Mouse (Mus musculus) stomach, embryonic 16.5 days (tissue): ENCODE measurements around the gene Mrtfb. TPM values are rescaled to one million over a fixed set of nuclear protein-coding genes. Genes with fewer than 3 reads are reported as not detected.
A peak's percentile ranks its signal among the peaks of the same experiment; 100 is the strongest.

Experiments
- ATAC-seq: fragments of 200-750 bp; cut with Nextera tagmentation; 2 replicates; pipeline ENCODE4 v1.8.0; 2017; ENCODE audit warnings: moderate number of reproducible peaks, moderate TSS enrichment; ENCODE audit not compliant: insufficient read depth, low FRiP score
- H3K27ac ChIP-seq: fragments of 300-500 bp; sonication (generic); 2 replicates; pipeline ENCODE4 v1.5.1; 2014; ENCODE audit warnings: low read length
- H3K27me3 ChIP-seq: fragments of 300-500 bp; sonication (generic); 2 replicates; pipeline ENCODE4 v1.6.1; 2014; ENCODE audit warnings: low read length, control low read depth, mixed read lengths; ENCODE audit not compliant: control insufficient read depth, insufficient read depth
- H3K36me3 ChIP-seq: fragments of 300-500 bp; sonication (generic); 2 replicates; pipeline ENCODE4 v1.6.1; 2014; ENCODE audit warnings: low read length; ENCODE audit not compliant: control insufficient read depth, insufficient read depth
- H3K4me1 ChIP-seq: fragments of 300-500 bp; sonication (generic); 2 replicates; pipeline ENCODE4 v1.6.1; 2014; ENCODE audit warnings: low read length, control low read depth, mixed read lengths; ENCODE audit not compliant: control insufficient read depth, insufficient read depth
- H3K4me2 ChIP-seq: fragments of 300-500 bp; sonication (generic); 2 replicates; pipeline ENCODE4 v1.6.1; 2014; ENCODE audit warnings: low read depth, low read length, mixed read lengths
- H3K4me3 ChIP-seq: fragments of 300-500 bp; sonication (generic); replicated peaks from 2 replicates; pipeline ENCODE4 v1.5.1; 2014; ENCODE audit warnings: mild to moderate bottlenecking, low read length
- H3K9ac ChIP-seq: fragments of 300-500 bp; sonication (generic); 2 replicates; pipeline ENCODE4 v1.6.1; 2014; ENCODE audit warnings: low read length
- H3K9me3 ChIP-seq: fragments of 300-500 bp; sonication (generic); replicated peaks from 2 replicates; pipeline ENCODE4 v1.6.1; 2016; ENCODE audit warnings: low read length, control low read depth; ENCODE audit not compliant: control insufficient read depth
- WGBS: fragments of 180-500 bp; shearing (Covaris S2); extraction: QIAGEN DNeasy Blood & Tissue Kit; methylation state at CpG from one replicate; pipeline ENCODE4 v1.1.7; 2014; 5-methylcytosine and 5-hydroxymethylcytosine counted together
- polyA plus RNA-seq: library from polyadenylated mRNA; unstranded; fragments of >200 nt; fragmentation: Nextera tagmentation; extraction: Ambion mirVana; gene quantifications from 2 replicates; pipeline ENCODE4 v1.2.1, GENCODE M21; 2015

The Mrtfb gene
- polyA plus RNA-seq, 1 experiment from 2014 or later = 19.3 TPM

DNA sequence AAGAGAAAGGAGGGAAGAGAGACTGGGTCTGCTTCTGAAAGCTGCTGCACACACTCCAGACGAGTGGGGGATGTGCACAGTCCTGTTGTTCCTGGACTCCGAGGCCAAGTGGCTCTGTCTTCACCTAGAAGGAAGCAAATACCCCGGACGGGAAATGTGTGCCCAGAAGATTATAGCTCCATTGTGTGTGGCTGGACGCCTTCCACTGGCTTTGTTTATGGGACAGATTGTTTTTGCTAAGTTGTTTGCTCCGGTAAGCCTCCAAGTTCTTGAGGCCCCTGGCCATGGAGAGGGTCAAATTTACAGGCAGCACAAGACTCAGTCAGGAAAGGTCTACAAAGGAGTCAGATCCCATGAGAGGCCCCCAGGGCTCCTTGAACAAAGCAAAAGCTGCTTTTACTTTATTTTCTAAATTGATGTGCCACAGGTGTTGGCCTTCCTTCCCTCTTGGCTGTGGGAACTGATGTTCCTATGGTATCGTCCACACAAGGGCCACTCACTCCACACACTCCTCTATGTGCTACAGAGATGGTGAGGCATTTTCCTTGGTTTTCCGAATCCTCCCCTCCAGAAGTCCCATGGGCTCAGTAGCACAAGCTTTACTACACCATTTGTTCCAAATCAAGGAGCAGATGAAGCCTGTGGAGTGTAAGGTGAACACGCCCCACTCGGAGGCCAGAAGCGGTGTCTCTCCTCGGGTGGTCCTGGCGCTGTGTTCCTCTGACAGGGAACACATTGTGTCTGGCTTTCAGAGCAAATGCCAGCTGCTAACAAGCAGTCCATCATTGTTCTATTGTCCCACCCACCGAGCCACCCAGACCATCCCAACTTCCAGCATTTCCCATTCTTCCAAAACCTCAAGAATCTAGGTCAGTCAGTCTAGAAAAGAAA, 23.1 kb upstream of the Mrtfb start:
- WGBS = 33% methylated on average over 14 of the region's 14 CpGs

DNA sequence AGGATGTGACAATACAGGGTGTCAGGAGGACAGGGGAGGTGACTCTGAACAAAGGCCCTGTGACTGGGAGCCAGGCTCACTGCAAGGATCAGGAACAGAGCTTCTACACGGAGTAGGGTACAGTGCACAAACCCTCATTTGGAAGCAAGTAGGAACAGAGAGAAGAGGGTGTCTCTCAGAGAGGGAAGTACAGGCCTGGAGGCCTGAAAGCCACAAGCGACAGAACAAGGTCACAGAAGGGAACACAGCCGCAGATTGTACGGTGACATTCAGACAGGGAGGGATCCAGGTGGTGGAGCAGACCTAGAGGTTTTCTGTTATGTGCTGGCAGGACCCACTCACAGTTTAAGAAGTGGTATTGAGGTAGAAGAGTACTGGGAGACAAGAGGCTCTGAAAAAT, 17.2 kb upstream of the Mrtfb start:
- H3K27ac ChIP-seq = no peak overlapping the region
- H3K9ac ChIP-seq = no peak overlapping the region
- no peaks in the 10 kb centered on the region for H3K27me3 ChIP-seq
- no peaks in the 10 kb centered on the region for H3K36me3 ChIP-seq
- no peaks in the 10 kb centered on the region for H3K9me3 ChIP-seq
- H3K4me3 ChIP-seq = no peak overlapping the region
- H3K4me2 ChIP-seq = no peak overlapping the region
- no peaks in the 10 kb centered on the region for H3K4me1 ChIP-seq
- ATAC-seq = no peak
- 68% methylated on average over 4 of the region's 4 CpGs for WGBS

More for the DNA sequence above, 23.1 kb upstream of the Mrtfb start:
- peaks cover 9% of the 10 kb centered on the region for H3K4me1 ChIP-seq
- no peak overlapping the region for H3K4me2 ChIP-seq
- no peaks in the 10 kb centered on the region for H3K27me3 ChIP-seq
- peak overlapping the region; percentile 48 for H3K27ac ChIP-seq
- ATAC-seq = peak; percentile 65; the same call in 1 of the 2 replicates
- no peak overlapping the region for H3K9ac ChIP-seq
- H3K9me3 ChIP-seq = no peaks in the 10 kb centered on the region
- no peaks in the 10 kb centered on the region for H3K36me3 ChIP-seq
- H3K4me3 ChIP-seq = no peak overlapping the region

DNA sequence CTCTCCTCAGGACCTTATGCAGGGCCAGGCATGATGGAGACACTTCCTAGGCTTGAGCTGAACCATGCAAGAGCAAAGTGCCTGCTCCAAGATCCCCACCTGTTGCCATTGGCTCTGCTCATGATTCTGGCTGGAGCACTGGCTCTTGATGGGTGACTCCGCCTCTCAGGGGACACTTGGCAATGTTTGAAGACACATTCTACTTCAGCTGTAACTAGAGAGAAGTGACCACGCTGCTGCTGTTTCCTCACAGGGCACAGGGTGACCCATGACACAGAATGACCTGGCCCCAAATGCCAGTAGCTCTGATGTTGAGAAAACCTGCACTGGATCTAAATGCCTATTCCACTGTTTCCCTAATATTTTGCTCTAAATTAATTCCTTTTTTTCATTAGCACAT, 16.7 kb upstream of the Mrtfb start:
- Histone ChIP-seq H3K36me3 (no peaks in the 10 kb centered on the region), H3K9me3 (no peaks in the 10 kb centered on the region), H3K9ac (no peak overlapping the region), H3K27ac (no peak overlapping the region), H3K4me3 (no peak overlapping the region), H3K4me2 (no peak overlapping the region), H3K27me3 (no peaks in the 10 kb centered on the region), H3K4me1 (no peaks in the 10 kb centered on the region)
- no peak for ATAC-seq
- 65% methylated on average over 2 of the region's 2 CpGs for WGBS

DNA sequence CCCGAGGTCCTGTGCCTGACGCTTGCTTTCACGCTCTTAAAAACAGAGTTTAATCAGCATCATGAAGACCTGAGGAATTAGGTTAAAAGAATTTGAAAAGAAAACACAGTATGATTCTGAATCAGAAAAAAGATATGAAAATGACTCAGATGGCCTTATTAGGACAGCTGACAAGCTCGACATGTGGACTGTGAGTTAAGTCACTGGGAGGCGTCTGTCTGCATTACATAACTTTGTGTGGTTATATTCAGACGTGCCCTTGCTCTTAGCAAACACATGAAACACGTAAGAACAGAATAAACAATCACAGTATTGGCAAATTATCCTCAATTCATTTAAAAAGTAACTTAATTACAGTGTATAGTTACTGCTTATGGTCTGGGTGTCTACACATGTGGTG, 16.0 kb upstream of the Mrtfb start:
- H3K27ac ChIP-seq = no peak overlapping the region
- H3K27me3 ChIP-seq = no peaks in the 10 kb centered on the region
- no peak overlapping the region for H3K4me3 ChIP-seq
- H3K4me1 ChIP-seq = no peaks in the 10 kb centered on the region
- no peaks in the 10 kb centered on the region for H3K36me3 ChIP-seq
- WGBS = 44% methylated on average over 7 of the region's 7 CpGs
- no peak overlapping the region for H3K9ac ChIP-seq
- H3K4me2 ChIP-seq = no peak overlapping the region
- H3K9me3 ChIP-seq = no peaks in the 10 kb centered on the region
- no peak for ATAC-seq

DNA sequence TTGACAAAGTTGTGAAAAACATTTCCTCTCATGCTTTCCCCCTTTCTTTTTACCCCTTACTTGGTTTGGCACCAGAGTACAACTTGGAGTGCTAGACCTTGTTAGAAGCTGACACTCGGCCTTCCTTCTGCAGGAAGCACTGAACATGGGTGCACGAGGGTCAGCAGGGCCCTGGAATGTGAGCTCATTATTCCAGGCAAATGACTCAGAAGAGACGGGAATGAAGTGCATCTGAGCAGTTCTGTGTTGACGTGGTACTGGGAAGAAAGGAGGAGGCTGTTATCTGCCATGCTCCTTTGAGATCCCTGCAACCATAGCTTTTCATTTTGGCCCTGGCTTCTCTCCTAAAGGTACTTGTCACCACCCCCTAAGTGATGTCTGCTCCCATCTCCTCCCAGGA, 10.6 kb upstream of the Mrtfb start:
- Histone ChIP-seq H3K4me2 (no peak overlapping the region), H3K9ac (no peak overlapping the region), H3K4me1 (no peaks in the 10 kb centered on the region), H3K4me3 (no peak overlapping the region), H3K36me3 (no peaks in the 10 kb centered on the region), H3K9me3 (no peaks in the 10 kb centered on the region), H3K27ac (no peak overlapping the region), H3K27me3 (no peaks in the 10 kb centered on the region)
- ATAC-seq = no peak
- WGBS = 33% methylated on average over 4 of the region's 4 CpGs

DNA sequence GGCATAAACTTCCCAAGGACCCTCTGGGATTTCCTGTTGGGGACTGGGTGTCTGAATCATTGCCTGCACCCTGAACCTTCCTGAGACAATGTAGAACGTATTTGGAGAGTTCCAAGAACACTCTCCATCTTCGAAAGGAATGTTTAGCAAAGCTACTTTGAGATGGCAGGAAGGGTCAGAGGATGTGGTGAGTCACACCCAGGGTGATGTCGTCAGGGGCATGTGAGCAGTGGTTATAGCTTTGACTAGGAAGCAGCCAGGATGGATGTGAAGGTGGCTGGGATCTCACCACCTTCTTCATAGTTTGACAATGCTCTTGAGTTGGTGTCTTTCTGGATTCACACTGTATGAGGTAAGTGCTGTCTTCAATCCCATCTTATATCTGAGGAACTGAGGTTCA, 9.4 kb upstream of the Mrtfb start:
- Histone ChIP-seq H3K4me2 (no peak overlapping the region), H3K4me1 (no peaks in the 10 kb centered on the region), H3K4me3 (no peak overlapping the region), H3K36me3 (no peaks in the 10 kb centered on the region), H3K9me3 (no peaks in the 10 kb centered on the region), H3K27me3 (no peaks in the 10 kb centered on the region), H3K27ac (no peak overlapping the region), H3K9ac (no peak overlapping the region)
- 55% methylated on average over 3 of the region's 3 CpGs for WGBS
- ATAC-seq = no peak

DNA sequence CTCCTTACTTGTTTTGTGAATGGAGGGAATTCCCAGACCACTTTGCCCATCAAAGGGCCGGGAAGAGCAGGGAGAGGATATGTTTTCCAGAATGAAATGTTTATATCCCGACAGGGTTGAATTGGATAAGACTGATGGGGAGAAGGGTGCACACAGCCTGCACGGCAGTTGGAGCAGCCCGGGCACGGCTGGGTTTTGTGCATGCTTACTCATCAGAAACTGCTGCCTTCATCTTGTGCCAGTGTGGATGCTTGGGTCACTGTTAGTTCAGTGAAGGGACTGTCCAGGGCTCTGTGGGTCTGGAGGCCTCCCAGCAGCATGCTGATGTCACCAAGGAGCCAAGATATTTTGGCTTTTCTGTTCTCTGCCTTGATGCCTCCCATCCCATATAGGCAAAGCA, 6.2 kb upstream of the Mrtfb start:
- Histone ChIP-seq H3K27ac (no peak overlapping the region), H3K4me1 (no peaks in the 10 kb centered on the region), H3K27me3 (no peaks in the 10 kb centered on the region), H3K9ac (no peak overlapping the region), H3K36me3 (no peaks in the 10 kb centered on the region), H3K4me3 (no peak overlapping the region), H3K4me2 (no peak overlapping the region), H3K9me3 (no peaks in the 10 kb centered on the region)
- ATAC-seq = no peak
- WGBS = 28% methylated on average over 5 of the region's 5 CpGs

DNA sequence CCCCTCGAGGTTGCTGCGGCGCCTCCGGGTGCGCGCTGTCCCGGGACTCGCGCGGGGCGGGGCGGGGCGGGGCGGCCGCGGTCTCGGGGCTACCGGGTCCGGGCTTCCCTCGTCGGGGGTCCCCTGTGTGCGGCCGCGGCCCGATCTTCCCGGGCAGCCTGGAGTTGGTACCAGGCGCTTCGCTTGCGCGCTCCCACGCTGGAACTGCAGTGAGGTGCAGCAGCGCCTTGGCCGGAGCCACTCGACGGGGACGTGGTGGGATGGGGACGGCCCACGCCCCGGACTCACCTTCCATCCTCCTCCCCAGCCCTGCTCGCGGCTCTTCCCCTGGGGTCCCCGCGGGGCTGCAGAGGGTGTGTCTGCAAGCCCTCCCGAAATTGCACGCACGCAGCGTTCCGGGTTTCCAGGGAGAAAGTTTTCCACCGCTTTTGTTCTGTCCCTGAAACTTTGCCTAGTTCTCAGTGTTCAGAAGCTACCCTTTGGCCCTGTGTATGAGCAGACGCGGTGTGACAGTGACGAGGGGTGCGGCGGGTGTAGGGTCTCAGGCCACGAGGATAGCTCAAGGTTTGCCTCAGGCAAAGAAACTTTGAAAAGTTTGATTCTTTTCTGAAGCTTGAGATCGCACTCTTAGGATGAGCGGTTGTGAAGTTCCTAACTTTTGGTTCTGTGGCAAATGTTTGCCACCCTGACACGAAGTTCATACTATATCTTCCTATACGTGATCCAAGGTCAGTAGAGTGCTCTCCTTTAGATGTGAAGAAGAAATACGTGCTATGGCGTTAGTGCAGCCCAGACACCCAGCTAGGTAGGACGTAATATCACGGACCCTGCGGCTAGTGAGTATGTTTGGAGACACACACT, 616 bp downstream of the Mrtfb start:
- H3K9me3 ChIP-seq = no peaks in the 10 kb centered on the region
- H3K27me3 ChIP-seq = no peaks in the 10 kb centered on the region
- ATAC-seq = peak; percentile 79
- H3K4me2 ChIP-seq = peak overlapping the region; percentile 83
- H3K9ac ChIP-seq = peak overlapping the region; percentile 90
- H3K36me3 ChIP-seq = no peaks in the 10 kb centered on the region
- peak overlapping the region; percentile 90 for H3K27ac ChIP-seq
- WGBS = 3% methylated on average over 59 of the region's 64 CpGs
- H3K4me3 ChIP-seq = peak overlapping the region; percentile 71
- H3K4me1 ChIP-seq = peaks cover 19% of the 10 kb centered on the region

DNA sequence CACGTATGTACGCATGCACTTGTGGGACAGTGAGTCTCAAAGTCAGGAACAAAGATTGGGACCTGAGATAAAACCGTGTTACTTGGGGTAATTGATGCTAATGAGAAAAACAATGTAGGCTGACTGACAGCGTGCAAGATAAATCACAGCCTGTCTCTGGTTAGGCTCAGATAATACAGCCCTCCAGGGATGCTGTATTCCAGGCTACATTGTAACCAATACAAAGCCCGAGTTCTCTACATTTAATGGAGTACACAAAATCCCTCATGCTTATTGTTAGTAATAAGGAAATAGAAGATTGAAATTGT, 1.2 kb downstream of the Mrtfb start:
- Histone ChIP-seq H3K27me3 (no peaks in the 10 kb centered on the region), H3K4me1 (peaks cover 19% of the 10 kb centered on the region), H3K4me2 (peak overlapping the region; percentile 83), H3K27ac (no peak overlapping the region), H3K9me3 (no peaks in the 10 kb centered on the region), H3K9ac (peak overlapping the region; percentile 90), H3K4me3 (peak overlapping the region; percentile 71), H3K36me3 (no peaks in the 10 kb centered on the region; the same call in 1 of the 2 replicates)
- 31% methylated on average over 5 of the region's 5 CpGs for WGBS
- ATAC-seq = no peak
